Mouse (Mus musculus) WW6 (cell line): Measurements from ENCODE around the gene Ncaph2.

Experiments
- DNase-seq: peaks from one replicate; pipeline ENCODE4 v3.0.0-alpha.2; 2013; ENCODE audit warnings: low read depth, low spot score

Gene Ncaph2

DNA sequence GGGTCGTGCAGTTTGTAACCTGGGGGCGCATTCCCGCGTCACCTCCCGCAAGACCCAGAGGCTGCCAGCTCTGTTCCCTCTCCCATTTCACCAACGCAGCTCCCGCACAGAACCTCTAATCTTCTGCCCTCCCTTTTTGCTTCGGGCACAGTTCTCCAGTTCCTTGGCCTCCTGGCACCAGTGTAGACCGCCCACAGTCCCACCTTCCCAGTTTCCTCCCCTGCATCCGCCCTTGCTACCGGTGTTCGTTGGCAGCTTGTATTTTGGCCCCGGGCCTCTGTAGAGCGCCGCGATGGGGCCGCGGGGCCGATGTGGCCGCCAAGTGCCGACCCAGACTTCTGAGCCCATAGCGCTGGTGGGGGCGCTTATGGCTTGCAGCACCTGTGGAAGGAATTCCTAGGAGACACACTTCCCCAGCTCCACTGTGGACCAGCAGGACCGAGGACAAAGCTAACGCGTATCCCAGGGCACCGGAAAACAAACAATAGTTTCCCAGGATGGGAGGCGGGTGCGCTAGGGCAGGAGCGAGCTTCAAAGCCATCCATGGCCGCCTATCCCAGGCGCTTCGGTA lies 23.4 kb downstream of the Ncaph2 start, which contains the start of gene Odf3b:
Gene Odf3b, minus strand, starts transcription at position 452 of the 571 bp plus-strand sequence.
- no peak for DNase-seq

DNA sequence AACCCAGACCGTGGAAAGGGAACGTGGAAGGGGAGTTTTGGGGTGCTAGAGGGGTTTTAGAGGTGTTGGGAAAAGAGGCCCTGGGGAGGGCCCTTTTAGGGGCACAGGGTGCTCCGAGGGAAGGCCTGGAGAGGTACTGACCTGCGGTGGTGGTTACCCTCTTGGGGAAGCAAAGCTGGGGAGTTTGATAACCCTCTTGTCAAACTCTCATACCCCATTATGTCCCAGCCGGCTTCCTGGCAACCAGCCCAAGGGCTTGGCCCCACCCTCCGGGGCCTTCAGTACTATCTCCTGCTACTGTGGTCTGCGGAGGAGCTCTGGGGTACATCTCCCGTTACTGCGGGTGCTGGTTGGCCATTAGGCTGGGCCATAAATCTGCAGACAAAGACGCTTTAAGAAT lies 23.9 kb downstream of the Ncaph2 start:
- no peak for DNase-seq

GRCm38 (mm10) chr15:89384617-89385016 lies 29.1 kb downstream of the Ncaph2 start, which contains the start of gene Klhdc7b:
Gene Klhdc7b, plus strand, starts transcription at chr15:89384917.
- DNase-seq: no peak

DNA sequence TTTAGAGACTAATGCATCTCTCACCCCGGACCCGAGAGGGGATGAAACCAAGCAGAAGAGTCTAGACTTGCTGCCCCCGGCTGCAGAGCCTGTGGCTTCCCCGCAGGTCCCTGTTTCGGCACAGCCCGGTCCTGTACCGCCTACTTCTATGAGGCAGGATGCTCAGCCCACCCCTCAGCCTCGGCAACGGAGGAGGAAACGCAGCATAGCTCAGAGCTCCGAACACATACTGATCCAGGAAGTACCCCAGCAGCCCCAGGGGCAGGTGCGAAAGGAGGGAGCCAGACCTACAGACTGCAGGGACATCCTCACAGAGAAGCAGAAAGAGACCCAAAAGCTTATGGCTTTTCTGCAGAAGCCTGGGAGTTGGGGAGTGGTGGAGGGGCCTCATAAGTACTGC lies 31.6 kb downstream of the Ncaph2 start:
- DNase-seq: no peak

- DNase-seq: no peak
Observed at GRCm38 (mm10) chr15:89390081-89390480, 34.6 kb downstream of the Ncaph2 start.

GRCm38 (mm10) chr15:89396883-89397282 lies 41.4 kb downstream of the Ncaph2 start:
- no peak for DNase-seq

DNA sequence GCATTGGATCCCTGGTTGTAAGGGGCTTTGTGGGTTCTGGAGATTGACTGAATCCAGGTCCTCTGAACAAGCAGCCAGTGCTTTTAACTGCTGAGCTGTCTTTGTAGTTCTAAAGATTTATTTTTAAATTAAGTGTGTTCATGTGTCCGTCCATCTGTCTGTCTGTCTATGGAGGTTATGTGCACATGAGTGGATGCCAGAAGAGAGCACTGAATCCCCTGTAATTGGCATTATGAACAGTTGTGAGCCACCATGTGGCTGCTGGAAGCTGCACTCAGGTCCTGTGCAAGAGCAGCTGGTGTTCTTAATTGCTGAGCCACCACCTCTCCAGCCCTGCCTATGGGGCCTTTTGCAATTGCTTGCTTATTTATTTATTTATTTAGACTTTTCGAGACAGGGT lies 42.6 kb downstream of the Ncaph2 start:
- no peak for DNase-seq

DNA sequence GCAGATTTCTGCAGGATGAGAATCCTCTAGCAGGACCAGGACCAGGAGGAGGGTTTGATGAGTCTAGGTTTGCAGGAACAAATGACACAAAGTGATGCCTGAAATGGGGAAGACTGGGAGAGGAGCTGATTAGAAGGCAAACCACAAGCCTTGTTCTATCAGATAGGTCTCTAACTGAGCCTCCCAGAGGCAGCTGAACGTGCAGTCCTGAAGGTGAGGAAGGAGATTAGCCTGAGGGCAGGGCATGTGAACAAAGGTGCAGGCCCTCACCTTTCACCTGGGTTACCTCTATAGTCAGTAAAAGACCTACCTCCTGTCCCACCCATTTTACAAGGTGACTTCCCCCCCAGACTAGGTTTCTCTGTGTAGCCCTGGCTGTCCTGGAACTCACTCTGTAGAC lies 44.2 kb downstream of the Ncaph2 start:
- DNase-seq: no peak

- no peak for DNase-seq
Observed at GRCm38 (mm10) chr15:89402471-89402870, 47.0 kb downstream of the Ncaph2 start.

GRCm38 (mm10) chr15:89404831-89405623 lies 49.5 kb downstream of the Ncaph2 start:
- no peak for DNase-seq

DNA sequence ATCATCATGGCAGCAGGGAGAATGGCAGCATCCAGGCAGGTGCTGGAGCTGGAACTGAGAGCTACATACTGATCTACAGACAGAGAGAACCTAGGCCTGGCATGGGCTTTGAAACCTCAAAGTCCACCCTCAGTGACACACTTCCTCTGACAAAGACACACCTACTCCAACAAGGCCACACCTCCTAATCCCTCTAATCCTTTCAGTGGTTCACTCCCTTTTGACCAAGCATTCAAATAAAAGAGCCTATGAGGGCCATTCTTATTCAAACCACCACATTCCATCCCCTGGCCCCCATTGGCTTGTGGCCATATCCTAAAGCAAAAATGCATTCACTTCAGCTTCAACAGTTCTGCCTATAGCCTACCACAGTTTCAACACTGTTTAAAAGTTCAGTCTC lies 51.2 kb downstream of the Ncaph2 start:
- no peak for DNase-seq

DNA sequence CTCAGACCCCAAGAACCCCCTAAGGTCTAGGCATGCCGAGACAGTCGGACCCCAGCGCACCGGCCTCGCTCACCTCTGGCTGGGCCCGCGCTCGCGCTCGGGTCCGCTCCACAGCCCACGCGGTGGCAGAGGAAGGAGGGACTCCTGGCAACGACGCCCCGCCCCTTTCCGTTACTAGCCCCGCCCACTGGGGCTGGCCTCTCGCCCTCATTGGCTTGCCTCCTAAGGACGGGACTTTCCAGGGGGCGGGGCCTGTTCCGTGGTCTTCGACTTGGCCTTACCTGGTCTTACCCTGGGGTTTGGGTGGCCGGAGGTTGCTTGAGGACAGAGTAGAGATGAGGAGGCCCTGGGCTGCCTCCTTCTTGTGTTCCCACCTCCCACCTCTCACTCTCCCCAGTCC lies 54.6 kb downstream of the Ncaph2 start, which contains the start of gene Syce3:
Gene Syce3, minus strand, starts transcription at position 386 of the 400 bp plus-strand sequence.
- peak; percentile 45 for DNase-seq

- DNase-seq: no peak
Observed at GRCm38 (mm10) chr15:89415282-89415681, 59.8 kb downstream of the Ncaph2 start.

DNA sequence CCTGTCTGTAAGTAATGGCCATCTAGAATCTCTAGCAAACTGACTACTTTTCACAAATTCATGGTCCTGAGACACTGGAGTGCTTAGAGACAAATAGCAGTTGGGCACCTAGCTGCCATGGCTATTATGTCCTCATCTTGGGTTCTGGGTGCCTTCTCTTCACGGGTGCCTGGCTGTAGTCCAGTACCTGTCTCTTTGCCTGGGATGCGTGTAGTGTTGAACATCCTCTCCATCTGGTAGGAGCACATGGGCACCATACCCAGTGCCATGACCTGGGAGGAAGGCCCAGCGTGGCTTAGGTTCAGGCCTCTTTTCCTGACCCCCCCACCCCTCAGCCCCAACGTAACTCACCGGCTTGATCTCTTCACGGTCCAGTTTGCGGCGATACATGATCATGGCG lies 66.4 kb downstream of the Ncaph2 start:
- no peak for DNase-seq
